Mouse (Mus musculus): ENCODE measurements around the gene Cygb. TPM values are rescaled to one million over a fixed set of nuclear protein-coding genes. Genes with fewer than 3 reads are reported as not detected.

Cygb gene
- polyA plus RNA-seq, 2 experiments = 0.44 to 0.64 TPM

- WGBS (ENCODE audit: insufficient replicate concordance) = 50% methylated on average over 6 of the region's 6 CpGs
- Histone ChIP-seq H3K4me2 (ENCODE audit: low read depth) (peak overlapping the region; percentile 84), H3K4me3 (ENCODE audit: insufficient read depth in 1 of 2, low read depth in 2 of 2, low read length in 2 of 2) (peak overlapping the region in 1 of 2 experiments; percentile 39; a peak in 2 of 4 replicates), H3K27me3 (ENCODE audit: control insufficient read depth, insufficient read depth, low read length) (no peaks in the 10 kb centered on the region), H3K36me3 (replicated peaks; ENCODE audit: control insufficient read depth, insufficient read depth, low read depth) (no peaks in the 10 kb centered on the region), H3K9ac (replicated peaks) (peak overlapping the region; percentile 67), H3K9me3 (ENCODE audit: control insufficient read depth, low read length) (no peaks in the 10 kb centered on the region), H3K27ac (peak overlapping the region; percentile 84), H3K4me1 (replicated peaks; ENCODE audit: control insufficient read depth in 2 of 2, insufficient read depth in 2 of 2, low read length in 1 of 2) (peaks cover 80 to 86% of the 10 kb centered on the region in 2 experiments)
- ATAC-seq (ENCODE audit: insufficient read depth) (no peak), DNase-seq (ENCODE audit: low read depth in 3 of 3, low spot score in 3 of 3) (peak in 1 of 3 experiments; percentile 57)
- TF ChIP-seq CTCF (IDR thresholded peaks at IDR 0.05; ENCODE audit: low read depth) (no peak), EP300 (IDR thresholded peaks at IDR 0.05; ENCODE audit: low read depth) (no peak)
Measured at GRCm38 (mm10) chr11:116621258-116621704, 32.8 kb downstream of the Cygb start.

GRCm38 (mm10) chr11:116620559-116621253 is 33.4 kb downstream of the Cygb start:
- Histone ChIP-seq H3K4me2 (ENCODE audit: low read depth) (peak overlapping the region; percentile 84), H3K27ac (peak overlapping the region; percentile 84), H3K9ac (replicated peaks) (peak overlapping the region; percentile 67), H3K4me1 (replicated peaks; ENCODE audit: control insufficient read depth in 2 of 2, insufficient read depth in 2 of 2, low read length in 1 of 2) (peaks cover 86 to 90% of the 10 kb centered on the region in 2 experiments), H3K36me3 (replicated peaks; ENCODE audit: control insufficient read depth, insufficient read depth, low read depth) (no peaks in the 10 kb centered on the region), H3K9me3 (ENCODE audit: control insufficient read depth, low read length) (no peaks in the 10 kb centered on the region), H3K4me3 (ENCODE audit: insufficient read depth in 1 of 2, low read depth in 2 of 2, low read length in 2 of 2) (peak overlapping the region; percentile 39 to 50), H3K27me3 (ENCODE audit: control insufficient read depth, insufficient read depth, low read length) (no peaks in the 10 kb centered on the region)
- ATAC-seq (ENCODE audit: insufficient read depth) (peak; percentile 47), DNase-seq (ENCODE audit: low read depth in 3 of 3, low spot score in 3 of 3) (peak in 1 of 3 experiments; percentile 50)
- 48% methylated on average over 10 of the region's 10 CpGs for WGBS (ENCODE audit: insufficient replicate concordance)
- no peak for TF ChIP-seq EP300 (IDR thresholded peaks at IDR 0.05; ENCODE audit: low read depth)
- TF ChIP-seq CTCF (IDR thresholded peaks at IDR 0.05; ENCODE audit: low read depth) = no peak

GRCm38 (mm10) chr11:116620073-116620472 is 34.0 kb downstream of the Cygb start:
- Histone ChIP-seq H3K9ac (replicated peaks) (peak overlapping the region; percentile 67), H3K27me3 (ENCODE audit: control insufficient read depth, insufficient read depth, low read length) (no peaks in the 10 kb centered on the region), H3K4me2 (ENCODE audit: low read depth) (peak overlapping the region; percentile 84), H3K4me3 (ENCODE audit: insufficient read depth in 1 of 2, low read depth in 2 of 2, low read length in 2 of 2) (peak overlapping the region; percentile 39 to 50), H3K4me1 (replicated peaks; ENCODE audit: control insufficient read depth in 2 of 2, insufficient read depth in 2 of 2, low read length in 1 of 2) (peaks cover 87 to 89% of the 10 kb centered on the region in 2 experiments), H3K36me3 (replicated peaks; ENCODE audit: control insufficient read depth, insufficient read depth, low read depth) (no peaks in the 10 kb centered on the region), H3K27ac (peak overlapping the region; percentile 84), H3K9me3 (ENCODE audit: control insufficient read depth, low read length) (no peaks in the 10 kb centered on the region)
- TF ChIP-seq EP300 (IDR thresholded peaks at IDR 0.05; ENCODE audit: low read depth) = peak; percentile 85
- TF ChIP-seq CTCF (IDR thresholded peaks at IDR 0.05; ENCODE audit: low read depth) = no peak
- DNase-seq (ENCODE audit: low read depth in 3 of 3, low spot score in 3 of 3) (peak; percentile 77 to 82 (median 81)), ATAC-seq (ENCODE audit: insufficient read depth) (peak; percentile 68)
- 10% methylated on average over 9 of the region's 9 CpGs for WGBS (ENCODE audit: insufficient replicate concordance)

GRCm38 (mm10) chr11:116619561-116619960 is 34.6 kb downstream of the Cygb start:
- WGBS (ENCODE audit: insufficient replicate concordance) = 67% methylated on average over 8 of the region's 8 CpGs
- peak overlapping the region; percentile 84 for H3K4me2 ChIP-seq (ENCODE audit: low read depth)
- H3K4me1 ChIP-seq (replicated peaks; ENCODE audit: control insufficient read depth in 2 of 2, insufficient read depth in 2 of 2, low read length in 1 of 2) = peaks cover 87 to 89% of the 10 kb centered on the region in 2 experiments
- H3K9me3 ChIP-seq (ENCODE audit: control insufficient read depth, low read length) = no peaks in the 10 kb centered on the region
- peak overlapping the region; percentile 39 to 50; a peak in 2 of 4 replicates for H3K4me3 ChIP-seq (ENCODE audit: insufficient read depth in 1 of 2, low read depth in 2 of 2, low read length in 2 of 2)
- H3K9ac ChIP-seq (replicated peaks) = peak overlapping the region; percentile 46
- no peak for ATAC-seq (ENCODE audit: insufficient read depth)
- peak overlapping the region; percentile 84 for H3K27ac ChIP-seq
- no peaks in the 10 kb centered on the region for H3K27me3 ChIP-seq (ENCODE audit: control insufficient read depth, insufficient read depth, low read length)
- H3K36me3 ChIP-seq (replicated peaks; ENCODE audit: control insufficient read depth, insufficient read depth, low read depth) = no peaks in the 10 kb centered on the region
- DNase-seq (ENCODE audit: low read depth in 3 of 3, low spot score in 3 of 3) = no peak
- no peak for TF ChIP-seq CTCF (IDR thresholded peaks at IDR 0.05; ENCODE audit: low read depth)
- no peak for TF ChIP-seq EP300 (IDR thresholded peaks at IDR 0.05; ENCODE audit: low read depth)

GRCm38 (mm10) chr11:116619156-116619555 is 35.0 kb downstream of the Cygb start:
- no peak overlapping the region for H3K4me3 ChIP-seq (ENCODE audit: insufficient read depth in 1 of 2, low read depth in 2 of 2, low read length in 2 of 2)
- no peaks in the 10 kb centered on the region for H3K36me3 ChIP-seq (replicated peaks; ENCODE audit: control insufficient read depth, insufficient read depth, low read depth)
- DNase-seq (ENCODE audit: low read depth in 3 of 3, low spot score in 3 of 3) = no peak
- 0 out of 2 replicates have a peak overlapping the region, but pooled peaks have one; percentile 2 for H3K9ac ChIP-seq (replicated peaks)
- H3K4me1 ChIP-seq (replicated peaks; ENCODE audit: control insufficient read depth in 2 of 2, insufficient read depth in 2 of 2, low read length in 1 of 2) = peaks cover 87 to 88% of the 10 kb centered on the region in 2 experiments
- WGBS (ENCODE audit: insufficient replicate concordance) = 85% methylated on average over 7 of the region's 7 CpGs
- no peak for ATAC-seq (ENCODE audit: insufficient read depth)
- H3K27ac ChIP-seq = peak overlapping the region; percentile 84
- no peaks in the 10 kb centered on the region for H3K9me3 ChIP-seq (ENCODE audit: control insufficient read depth, low read length)
- TF ChIP-seq EP300 (IDR thresholded peaks at IDR 0.05; ENCODE audit: low read depth) = no peak
- TF ChIP-seq CTCF (IDR thresholded peaks at IDR 0.05; ENCODE audit: low read depth) = no peak
- peak overlapping the region; percentile 84 for H3K4me2 ChIP-seq (ENCODE audit: low read depth)
- H3K27me3 ChIP-seq (ENCODE audit: control insufficient read depth, insufficient read depth, low read length) = no peaks in the 10 kb centered on the region

Measured in liver, embryonic 14.5 days (tissue).